Mouse (Mus musculus): ENCODE measurements around the gene Rsph9. TPM values are rescaled to one million over a fixed set of nuclear protein-coding genes. Genes with fewer than 3 reads are reported as not detected.

Rsph9 gene
- total RNA-seq, 4 experiments from 2014 or later, result 0.57 to 0.97 (median 0.84) TPM

DNA sequence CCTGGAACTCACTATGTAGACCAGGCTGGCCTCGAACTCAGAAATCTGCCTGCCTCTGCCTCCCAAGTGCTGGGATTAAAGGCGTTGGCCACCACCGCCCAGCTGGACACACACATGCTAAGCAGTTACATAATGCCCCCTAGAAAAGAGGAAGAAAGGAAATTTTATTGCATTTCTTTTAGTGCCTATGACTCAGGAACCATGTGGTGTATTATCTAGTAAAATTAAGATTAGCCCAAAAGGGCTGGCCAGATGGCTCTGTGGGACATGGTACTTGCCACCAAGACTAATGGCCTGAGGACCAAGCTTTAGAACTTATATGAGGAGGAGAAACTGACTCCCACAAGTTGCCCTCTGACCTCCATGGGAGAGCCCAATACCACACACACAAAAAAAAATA, 4.1 kb downstream of the Rsph9 start:
- DNase-seq (ENCODE audit: low spot score), result no peak

DNA sequence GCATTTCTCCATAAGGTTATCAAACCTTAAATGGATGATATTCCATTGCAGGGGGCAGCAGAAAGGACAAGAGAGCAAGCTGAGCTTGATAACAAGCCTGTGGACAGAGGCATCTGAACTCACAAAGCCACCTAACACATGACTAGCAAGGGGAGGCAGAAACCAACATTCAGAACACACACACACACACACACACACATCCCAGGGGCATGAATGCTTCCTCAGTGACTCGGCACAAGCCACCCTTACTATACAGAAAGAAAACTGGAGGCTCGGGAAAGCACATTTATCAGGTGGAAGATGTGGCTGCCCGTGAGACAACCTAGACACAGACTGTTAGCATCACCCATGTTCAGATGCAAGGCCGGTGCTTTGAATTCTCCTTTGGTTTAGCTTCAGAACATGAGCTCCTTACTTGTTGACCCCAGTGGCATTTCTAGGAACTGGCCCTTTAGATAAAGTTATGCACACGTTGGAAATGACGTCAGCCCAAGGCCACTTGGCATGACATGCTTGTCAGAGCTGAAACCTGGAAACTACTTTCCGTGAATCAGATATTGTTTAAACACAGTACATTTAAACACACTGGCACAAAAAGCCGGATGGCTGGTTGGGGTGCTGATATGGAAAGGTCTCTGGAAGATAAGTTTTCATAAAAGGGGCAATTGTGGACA, 5.3 kb downstream of the Rsph9 start:
- no peak for DNase-seq (ENCODE audit: low spot score)

DNA sequence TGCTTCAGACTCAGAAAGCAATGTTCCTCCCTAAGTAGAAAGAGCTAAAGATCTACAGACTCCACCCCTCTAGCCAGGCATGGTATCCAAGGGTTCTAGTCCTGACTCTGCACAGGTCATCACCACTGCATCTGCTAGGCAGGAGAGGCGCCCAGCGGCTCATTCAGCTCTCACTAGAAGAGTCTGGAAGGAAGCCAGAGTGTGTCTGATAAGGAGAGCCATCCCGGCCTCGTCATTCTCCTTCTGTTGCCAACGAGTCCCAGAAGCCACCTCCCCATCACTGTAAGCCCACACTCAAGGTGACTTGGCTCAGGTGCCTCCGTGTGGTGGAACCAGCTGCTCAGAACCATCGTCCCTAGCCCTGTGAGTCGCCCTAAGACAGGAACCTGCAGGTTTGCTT, 11.2 kb downstream of the Rsph9 start:
- DNase-seq (ENCODE audit: low spot score), result no peak

DNA sequence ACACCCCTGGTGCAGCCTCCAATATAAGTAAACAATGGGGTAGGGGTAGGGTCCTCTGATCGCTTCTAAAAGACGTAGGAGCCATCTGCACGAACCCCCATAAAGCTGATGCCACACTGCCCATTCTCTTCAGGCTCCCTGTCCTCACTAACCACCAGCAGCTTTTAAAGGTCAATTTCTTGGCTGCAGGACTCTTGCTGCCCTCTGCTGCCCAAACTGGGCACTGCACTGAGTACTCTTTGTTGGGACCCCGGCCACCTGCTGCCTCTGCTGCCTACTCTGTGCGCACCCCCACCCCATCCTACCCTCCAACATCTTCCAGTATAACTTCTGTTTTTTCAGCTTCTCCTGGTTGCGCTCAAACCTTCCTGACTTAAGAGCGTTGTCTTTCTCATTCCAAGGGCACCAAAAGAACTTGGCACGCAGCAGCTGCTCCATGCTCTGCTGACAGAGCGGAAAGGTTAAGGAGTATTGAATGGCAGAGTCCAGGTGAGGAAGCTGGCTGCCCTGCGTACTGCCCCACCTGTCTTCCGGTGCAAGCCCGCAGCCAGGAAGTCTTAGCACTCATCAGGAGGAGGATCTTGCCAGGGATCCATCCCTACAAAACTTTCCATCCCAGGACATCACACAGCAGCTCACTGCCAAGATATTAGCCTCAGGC, 11.8 kb downstream of the Rsph9 start:
- peak; percentile 75 for DNase-seq (ENCODE audit: low spot score)

DNA sequence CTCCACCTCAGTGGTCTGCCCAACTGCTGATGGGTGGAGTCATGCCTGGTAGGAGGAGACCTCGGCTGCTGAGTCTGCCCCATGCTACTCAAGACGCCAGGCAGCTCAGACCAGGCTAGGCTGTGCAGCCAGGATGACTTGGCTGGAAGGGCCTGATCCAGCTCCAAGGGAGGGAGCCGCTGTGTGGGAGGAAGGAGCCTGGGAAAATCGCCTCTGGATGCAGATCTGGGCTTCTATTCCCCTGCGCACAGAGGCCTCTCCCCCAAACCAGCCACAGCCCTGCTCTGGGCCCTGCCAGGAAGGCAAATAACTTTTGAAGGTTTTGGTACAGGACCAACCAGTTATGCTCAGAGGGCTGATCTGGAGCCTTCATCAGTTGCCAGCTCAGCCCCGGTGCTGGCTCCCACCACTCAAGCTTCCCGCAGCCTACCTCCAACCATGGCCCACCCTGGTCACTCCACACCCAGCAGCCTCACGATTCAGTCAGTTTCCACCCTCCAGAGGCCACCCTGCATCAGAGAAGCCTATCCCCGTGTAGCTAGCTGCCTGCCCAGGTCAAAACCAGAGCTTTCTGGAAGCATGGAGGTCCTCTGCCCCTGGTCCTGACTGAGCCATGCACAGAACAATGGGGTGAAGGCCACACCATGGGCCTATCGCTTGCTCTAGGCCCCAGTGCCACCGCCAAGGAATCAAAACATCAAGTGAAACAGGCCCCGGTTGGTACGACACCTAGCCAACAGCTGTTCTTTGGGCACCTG, 14.1 kb downstream of the Rsph9 start:
- DNase-seq (ENCODE audit: low spot score), result peak; percentile 71

DNA sequence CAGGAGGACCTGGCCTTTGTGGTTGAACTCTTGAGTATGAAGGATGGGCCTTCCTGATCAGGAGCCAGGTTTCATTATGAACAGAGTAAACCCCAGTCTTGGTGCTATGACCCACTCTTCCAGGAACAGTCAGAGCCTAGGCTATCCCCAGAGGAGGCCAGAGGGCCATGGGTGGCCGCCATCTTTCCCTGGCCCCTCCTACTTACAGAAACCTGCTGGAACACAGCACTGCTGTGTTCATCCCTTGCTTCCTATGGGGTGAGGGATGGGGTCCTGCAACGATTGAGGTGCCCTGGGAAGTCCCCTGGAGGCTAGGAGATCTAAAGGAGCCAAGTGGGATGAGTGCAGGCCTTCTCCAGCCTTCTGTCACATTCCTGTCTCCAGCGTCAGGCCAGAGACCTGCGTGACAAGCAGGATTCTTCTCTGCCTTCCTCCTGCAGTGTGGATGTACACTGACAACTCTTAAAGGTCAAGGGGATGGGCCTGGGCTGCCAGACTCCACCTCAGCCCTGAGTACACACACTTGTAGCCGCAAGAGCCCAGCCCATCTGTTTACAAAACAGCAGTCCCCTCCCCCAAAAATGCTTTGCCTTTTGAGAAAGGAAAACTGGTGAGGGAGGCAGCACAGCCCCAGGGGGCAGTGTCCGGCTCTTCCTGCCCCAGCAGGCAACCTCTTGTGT, 16.1 kb downstream of the Rsph9 start:
- no peak for DNase-seq (ENCODE audit: low spot score)

DNA sequence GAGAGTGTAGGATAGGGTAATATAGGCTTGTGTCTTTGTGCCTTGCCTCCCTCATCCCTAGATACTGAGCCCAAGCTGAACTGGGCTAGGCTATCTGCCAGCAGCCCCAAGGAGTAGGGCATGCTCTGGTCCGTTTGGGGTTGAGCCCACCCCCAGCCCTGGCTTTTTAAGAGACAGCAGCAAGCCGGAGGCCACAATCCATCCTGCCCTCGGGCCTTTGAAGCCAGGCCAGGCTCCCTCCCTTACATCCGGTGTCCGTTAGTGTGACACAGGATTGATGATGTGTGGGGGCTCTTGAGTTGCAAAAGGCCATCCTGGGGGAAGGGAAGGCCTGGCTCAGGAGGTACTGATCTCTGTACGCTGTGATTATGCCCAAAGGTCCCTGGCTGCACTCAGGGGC, 17.4 kb downstream of the Rsph9 start:
- no peak for DNase-seq (ENCODE audit: low spot score)

DNA sequence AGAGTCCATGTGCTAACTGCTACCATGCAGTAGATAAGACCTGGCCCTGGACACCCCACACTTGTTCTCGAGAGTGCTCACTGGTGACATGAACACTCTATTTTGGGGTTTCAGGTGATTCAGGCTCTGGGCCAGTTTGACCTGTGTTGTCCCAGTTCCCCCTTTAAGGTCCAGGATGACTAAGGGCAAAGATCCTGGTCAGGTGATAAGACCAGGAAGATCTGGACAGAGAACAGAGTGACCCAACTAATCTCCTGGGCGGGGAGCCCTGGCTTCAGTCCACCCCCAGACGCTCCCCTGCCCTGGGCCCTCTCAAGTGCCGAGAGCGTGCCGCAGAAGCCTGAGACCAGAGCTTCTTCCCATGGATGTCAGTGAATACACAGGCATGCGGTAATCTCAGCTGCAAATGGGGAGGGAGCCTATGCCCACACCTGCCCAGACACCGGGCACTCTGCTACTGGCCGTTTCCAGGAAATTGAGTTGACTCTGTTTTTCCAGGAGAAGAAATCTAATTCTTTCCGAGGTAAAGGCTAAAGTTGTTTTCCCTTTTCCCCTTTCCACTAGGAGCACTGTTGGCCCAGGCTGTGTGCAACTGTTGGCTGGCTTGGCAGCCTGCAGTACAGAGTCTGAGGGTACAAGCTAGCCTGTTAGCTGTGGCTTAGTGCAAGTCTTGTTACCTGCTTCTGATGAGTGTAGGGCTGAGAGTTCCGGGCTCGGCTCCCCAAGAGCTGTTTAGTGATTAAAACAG, 19.9 kb downstream of the Rsph9 start:
- peak; percentile 75 for DNase-seq (ENCODE audit: low spot score)

DNA sequence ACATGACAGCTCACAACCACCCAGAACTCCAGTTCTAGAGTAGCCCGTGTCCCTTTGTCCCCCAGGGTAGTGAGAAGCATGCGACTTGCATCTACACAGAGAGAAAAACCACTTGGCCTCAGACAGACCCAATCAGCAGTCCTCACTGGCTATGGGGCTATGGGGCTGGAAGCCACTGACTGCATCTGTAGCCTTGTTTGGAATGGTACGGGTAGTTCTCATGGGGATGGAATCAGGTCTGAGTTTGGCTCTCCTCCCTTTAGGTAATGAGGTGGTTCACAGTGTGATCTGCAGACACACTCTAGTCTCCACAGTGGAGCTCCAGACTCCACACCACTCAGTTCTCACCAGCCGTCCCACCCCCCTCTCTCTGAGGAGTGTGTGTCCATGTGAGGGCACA, 20.7 kb downstream of the Rsph9 start:
- DNase-seq (ENCODE audit: low spot score), result peak; percentile 33

DNA sequence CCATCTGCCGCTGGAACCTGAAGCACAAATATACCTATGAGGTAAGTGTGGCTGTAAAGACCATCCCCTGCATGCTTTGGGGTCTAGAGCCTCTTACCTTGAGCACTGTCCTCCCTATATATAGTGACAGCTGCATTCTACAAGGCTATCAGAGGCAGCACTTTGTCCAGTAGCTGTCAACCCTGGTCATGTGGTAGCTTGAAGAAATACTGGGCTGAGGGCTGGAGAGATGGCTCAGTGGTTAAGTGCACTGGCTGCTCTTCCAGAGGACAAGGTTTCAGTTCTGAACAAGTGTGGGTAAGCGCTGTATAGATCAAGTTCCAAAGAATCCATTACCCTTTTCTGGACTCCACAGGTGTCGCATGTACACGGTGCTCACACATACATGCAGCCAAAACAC, 21.2 kb downstream of the Rsph9 start:
- no peak for DNase-seq (ENCODE audit: low spot score)

DNA sequence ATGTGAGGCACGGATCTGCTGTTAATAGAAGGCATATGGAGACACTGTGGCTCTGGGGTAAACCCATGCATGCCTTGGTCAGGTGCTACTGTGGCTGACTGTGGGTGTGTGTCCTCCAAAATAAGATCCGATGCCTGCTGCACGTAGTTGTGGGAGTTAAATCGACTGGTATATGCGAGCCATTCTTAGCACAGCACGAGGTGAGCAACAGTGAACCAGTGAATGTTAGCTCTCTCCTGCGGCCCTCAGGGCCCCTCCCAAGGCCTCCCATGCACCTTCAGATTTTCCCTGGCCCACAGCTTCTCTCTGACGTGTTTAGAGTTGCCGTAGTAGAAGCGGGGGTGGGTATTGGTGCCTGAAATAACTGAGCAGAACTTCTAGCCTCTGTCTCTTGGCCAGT, 24.4 kb downstream of the Rsph9 start:
- DNase-seq (ENCODE audit: low spot score), result no peak

DNA sequence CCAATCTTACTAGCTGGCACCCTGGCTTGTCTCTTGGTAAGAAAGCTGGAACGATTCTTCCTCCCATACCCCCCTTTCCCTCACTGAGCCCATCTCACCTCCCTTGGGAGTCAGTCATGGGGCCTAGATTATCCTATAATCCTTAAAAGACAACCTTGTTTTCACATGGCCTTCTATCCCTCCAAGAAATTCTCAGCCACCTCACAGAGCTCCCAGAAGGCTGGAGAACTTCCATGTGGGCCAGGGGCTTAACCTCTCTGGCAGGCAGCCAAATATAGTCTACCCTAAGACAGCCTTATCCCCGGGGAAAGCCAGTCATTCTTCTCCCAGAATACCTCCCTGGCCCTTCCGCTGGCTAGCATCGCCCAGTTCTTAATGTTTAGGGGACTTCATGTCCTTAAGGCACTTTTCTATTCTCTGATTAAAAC, 25.6 kb downstream of the Rsph9 start:
- DNase-seq (ENCODE audit: low spot score), result no peak

DNA sequence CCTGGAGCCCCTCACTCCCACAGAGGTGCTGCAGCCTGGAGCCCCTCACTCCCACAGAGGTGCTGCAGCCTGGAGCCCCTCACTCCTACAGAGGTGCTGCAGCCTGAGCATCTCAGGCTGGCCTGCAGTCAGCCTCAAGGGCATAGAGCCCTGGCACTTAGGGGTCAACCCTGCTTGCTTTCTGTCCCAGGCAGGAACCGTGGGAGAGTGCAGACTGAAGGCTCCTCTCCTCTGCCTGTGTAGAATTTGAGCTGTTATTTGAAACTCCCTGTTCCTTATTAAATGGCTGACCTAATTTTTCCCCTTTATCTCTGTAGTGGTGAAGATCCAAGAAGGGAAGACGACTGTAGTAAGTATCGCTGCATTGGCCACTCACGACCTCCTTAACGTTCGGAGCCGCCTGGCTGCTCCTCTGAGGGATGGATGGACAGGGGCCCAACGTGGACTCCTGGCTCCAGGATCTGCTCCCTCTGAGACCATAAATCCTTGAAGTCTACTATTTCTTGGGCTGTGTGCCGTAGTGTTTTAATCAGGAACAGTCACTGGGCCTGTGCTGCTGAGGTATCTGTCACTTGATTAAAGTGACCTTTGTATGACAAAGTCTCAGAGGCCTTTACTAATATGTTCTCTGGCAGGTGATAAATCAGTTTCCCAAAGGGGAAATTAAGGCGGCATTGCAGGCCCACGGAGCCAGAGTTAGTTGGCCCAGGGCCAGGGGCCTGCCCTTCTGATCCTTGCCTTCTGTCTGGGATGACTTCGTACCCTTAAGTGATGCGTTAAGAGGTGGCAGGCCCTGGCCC, 26.2 kb downstream of the Rsph9 start:
- no peak for DNase-seq (ENCODE audit: low spot score)

DNA sequence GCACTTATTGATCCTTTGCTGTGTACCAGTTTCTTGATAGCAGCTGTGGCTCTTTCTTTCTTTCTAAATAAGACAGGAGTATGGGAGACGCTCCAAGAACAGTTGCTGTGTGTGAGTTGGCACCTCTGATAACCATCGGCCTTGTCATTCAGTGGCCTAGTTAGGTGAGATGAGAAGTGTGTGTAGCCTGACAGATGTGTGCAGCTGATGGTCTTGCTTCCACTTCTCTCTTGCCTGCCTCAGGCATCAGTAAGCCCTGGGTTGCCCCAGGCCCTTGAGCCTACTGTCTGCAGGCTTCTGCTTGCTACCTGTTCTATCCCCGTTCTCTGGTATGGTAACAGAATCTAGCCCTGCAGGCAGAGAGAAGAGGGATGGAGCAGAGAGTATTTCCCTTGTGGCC, 27.1 kb downstream of the Rsph9 start:
- DNase-seq (ENCODE audit: low spot score), result no peak

DNA sequence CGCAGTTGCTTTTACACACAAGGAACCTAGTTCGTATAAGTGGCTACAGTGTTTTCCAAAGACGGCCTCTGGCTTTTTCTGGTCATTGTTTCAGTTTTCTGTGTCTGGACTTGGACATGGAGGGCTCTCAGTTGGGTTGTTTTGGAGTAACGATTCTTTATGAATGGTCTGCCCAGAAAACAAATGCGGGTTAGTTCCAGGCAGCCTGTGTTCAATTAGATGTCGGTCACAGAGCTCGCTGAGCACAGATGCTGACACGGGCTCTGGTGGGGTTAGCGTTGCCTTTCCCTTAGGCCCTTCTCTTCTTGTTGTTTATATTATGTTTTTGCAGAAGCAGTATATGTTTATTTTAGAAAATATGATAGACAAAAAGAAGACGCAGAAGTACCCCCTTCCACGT, 27.9 kb downstream of the Rsph9 start:
- DNase-seq (ENCODE audit: low spot score), result no peak

DNA sequence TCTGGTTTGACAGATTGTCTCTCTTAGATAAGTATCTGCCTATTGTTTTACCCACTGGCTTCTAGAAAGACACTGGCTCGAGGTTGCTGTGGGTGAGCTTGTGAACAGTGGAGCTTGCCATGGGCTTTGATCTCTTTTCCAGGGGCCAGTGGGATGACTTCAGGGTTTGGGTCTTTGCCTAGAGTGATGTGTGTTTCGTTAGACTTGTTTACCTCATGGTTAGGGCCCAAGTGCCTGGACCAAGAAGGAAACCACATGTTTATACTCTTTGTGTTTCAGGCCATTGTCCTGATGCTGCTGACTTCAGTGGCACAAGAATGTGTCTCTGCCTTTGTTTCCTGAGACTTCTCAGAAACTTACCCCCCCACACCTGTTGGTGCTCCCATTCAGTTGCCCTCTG, 28.5 kb downstream of the Rsph9 start:
- DNase-seq (ENCODE audit: low spot score), result peak; percentile 41

DNA sequence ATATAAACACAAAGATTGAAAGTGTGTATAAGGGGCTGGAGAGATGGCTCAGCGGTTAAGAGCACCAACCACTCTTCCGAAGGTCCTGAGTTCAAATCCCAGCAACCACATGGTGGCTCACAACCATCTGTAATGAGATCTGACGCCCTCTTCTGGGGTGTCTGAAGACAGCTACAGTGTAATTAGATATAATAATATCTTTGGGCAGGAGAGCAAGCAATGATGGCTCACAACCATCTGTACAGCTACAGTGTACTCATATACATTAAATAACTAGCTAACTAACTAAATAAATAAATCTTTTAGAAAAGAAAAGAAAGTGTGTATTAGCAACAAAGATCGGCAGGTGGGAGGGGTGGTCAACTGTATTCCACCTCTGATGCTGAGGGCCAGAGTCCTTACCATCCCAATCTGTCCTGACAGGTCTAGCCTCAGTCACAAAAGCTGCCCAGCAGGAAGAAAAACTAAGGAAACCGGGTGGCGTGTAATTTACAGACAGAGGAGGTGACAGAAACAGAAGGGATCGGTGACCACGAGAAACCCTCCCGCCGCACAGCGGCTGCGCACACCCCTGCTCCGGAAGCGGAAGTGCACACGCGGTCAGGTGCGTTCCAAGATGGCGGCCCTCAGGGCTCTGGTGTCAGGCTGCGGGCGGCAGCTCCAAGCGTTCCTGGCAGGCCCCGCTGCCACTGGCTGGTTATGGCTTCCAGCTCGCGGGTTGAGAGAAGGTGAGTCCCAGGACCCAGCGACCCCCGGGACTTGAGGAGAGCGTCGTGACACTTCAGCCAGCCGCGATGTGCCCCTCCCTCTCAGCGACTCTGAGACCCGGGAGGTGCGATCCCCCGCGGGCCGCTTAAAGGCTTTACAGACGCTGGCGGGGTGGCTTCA, 33.4 kb downstream of the Rsph9 start, which contains the start of gene Mrps18a:
Mrps18a (plus strand) TSS at position 585 of the 888 bp plus-strand sequence.
- peak; percentile 85 for DNase-seq (ENCODE audit: low spot score)

DNA sequence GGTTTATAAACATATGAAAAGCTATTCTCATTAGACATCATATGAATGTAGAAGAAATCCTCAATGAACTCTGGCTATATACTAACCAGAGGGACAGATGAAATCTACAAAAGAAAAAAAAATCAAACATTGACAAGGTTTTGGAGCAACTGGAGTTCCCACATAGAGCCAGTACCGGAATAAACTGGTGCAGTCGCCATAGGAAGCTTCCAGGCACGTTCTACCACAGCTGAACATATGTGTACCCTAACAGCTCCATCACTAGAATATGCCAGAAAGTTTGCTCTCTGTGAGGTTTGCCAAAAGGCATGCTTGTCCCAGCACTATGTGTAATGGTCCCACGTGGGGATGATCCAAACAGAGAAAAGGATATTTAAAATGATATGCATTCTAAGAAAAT, 35.7 kb downstream of the Rsph9 start:
- no peak for DNase-seq (ENCODE audit: low spot score)

DNA sequence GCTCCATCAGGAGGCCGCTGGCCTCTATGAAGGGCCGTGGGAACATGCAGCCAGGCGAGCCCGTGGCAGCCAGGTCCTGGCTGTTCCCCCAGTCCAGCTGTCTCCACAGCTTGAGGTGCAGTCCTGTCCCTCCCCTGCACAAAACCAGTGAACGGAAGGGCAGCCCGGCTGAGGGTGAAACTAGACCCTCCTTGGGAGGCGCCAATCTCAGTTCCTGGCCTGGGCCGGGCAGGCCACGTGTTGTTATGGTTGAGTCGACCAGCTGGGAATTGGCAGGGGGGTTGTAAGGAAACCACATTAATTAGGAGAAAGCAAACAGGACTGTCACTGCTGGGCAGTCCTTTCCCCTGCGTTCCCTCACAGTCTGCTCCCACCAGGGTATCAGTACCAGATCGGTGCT, 39.5 kb downstream of the Rsph9 start:
- DNase-seq (ENCODE audit: low spot score), result peak; percentile 53
